Mouse (Mus musculus): ENCODE measurements around the gene AC170998.1. TPM values are rescaled to one million over a fixed set of nuclear protein-coding genes. Genes with fewer than 3 reads are reported as not detected.
A peak's percentile ranks its signal among the peaks of the same experiment; 100 is the strongest.

Gene AC170998.1
- polyA plus RNA-seq, 2 experiments = 0.26 to 1.9 TPM

- 0 out of 2 replicates have a peak, but pooled peaks cover 3% of the 10 kb centered on the region for H3K27me3 ChIP-seq (ENCODE audit: control insufficient read depth, insufficient read depth, low read length)
- H3K9me3 ChIP-seq (ENCODE audit: control insufficient read depth, low read length) = no peaks in the 10 kb centered on the region
- ATAC-seq (ENCODE audit: low FRiP score, low read depth) (no peak), DNase-seq (ENCODE audit: low spot score) (no peak)
- peak within 1 kb of the TSS; percentile 91; the same call in 1 of the 2 replicates for H3K27ac ChIP-seq (replicated peaks; ENCODE audit: low read depth, low read length)
- WGBS = 11% methylated on average over 28 of the region's 40 CpGs
- no peak for TF ChIP-seq POLR2A (IDR thresholded peaks at IDR 0.05; ENCODE audit: borderline replicate concordance, extremely low read depth, insufficient read depth, insufficient read length)
- H3K9ac ChIP-seq (ENCODE audit: low read depth, low read length, severe bottlenecking) = peak within 1 kb of the TSS; percentile 91
- H3K4me1 ChIP-seq (ENCODE audit: control insufficient read depth, insufficient read depth, low read length) = peaks cover 17% of the 10 kb centered on the region
- no peaks in the 10 kb centered on the region for H3K36me3 ChIP-seq (ENCODE audit: control insufficient read depth, insufficient read depth, low read length)
- H3K4me3 ChIP-seq (replicated peaks; ENCODE audit: low read length) = peak within 1 kb of the TSS; percentile 98
- H3K4me2 ChIP-seq (replicated peaks; ENCODE audit: low read depth, low read length, severe bottlenecking) = peak within 1 kb of the TSS; percentile 84
Observed at GRCm38 (mm10) chr17:28689586-28690283, 36.1 kb upstream of the AC170998.1 start, which contains the start of gene Slc26a8. Slc26a8 (minus strand) TSS chr17:28690233.

GRCm38 (mm10) chr17:28690776-28691686, 34.9 kb upstream of the AC170998.1 start, which contains the start of gene Mapk14:
Mapk14 (plus strand) TSS chr17:28691329.
- peak within 1 kb of the TSS; percentile 77 for H3K4me2 ChIP-seq (replicated peaks; ENCODE audit: low read depth, low read length, severe bottlenecking)

GRCm38 (mm10) chr17:28691687-28692340, 34.1 kb upstream of the AC170998.1 start:
- WGBS = under 1% methylated on average over 36 of the region's 53 CpGs
- peaks cover 17% of the 10 kb centered on the region for H3K4me1 ChIP-seq (ENCODE audit: control insufficient read depth, insufficient read depth, low read length)
- peak overlapping the region; percentile 77 for H3K4me2 ChIP-seq (replicated peaks; ENCODE audit: low read depth, low read length, severe bottlenecking)
- no peak for TF ChIP-seq POLR2A (IDR thresholded peaks at IDR 0.05; ENCODE audit: borderline replicate concordance, extremely low read depth, insufficient read depth, insufficient read length)
- H3K36me3 ChIP-seq (ENCODE audit: control insufficient read depth, insufficient read depth, low read length) = no peaks in the 10 kb centered on the region
- H3K27me3 ChIP-seq (ENCODE audit: control insufficient read depth, insufficient read depth, low read length) = 0 out of 2 replicates have a peak, but pooled peaks cover 3% of the 10 kb centered on the region
- H3K4me3 ChIP-seq (replicated peaks; ENCODE audit: low read length) = peak overlapping the region; percentile 98
- no peaks in the 10 kb centered on the region for H3K9me3 ChIP-seq (ENCODE audit: control insufficient read depth, low read length)
- peak overlapping the region; percentile 91 for H3K27ac ChIP-seq (replicated peaks; ENCODE audit: low read depth, low read length)
- no peak for DNase-seq (ENCODE audit: low spot score)
- peak; percentile 20 for ATAC-seq (ENCODE audit: low FRiP score, low read depth)
- H3K9ac ChIP-seq (ENCODE audit: low read depth, low read length, severe bottlenecking) = peak overlapping the region; percentile 91

More at GRCm38 (mm10) chr17:28690776-28691686, 34.9 kb upstream of the AC170998.1 start, which contains the start of gene Mapk14:
- Histone ChIP-seq H3K9me3 (ENCODE audit: control insufficient read depth, low read length) (no peaks in the 10 kb centered on the region), H3K27ac (replicated peaks; ENCODE audit: low read depth, low read length) (peak within 1 kb of the TSS; percentile 91), H3K27me3 (ENCODE audit: control insufficient read depth, insufficient read depth, low read length) (0 out of 2 replicates have a peak, but pooled peaks cover 3% of the 10 kb centered on the region), H3K4me3 (replicated peaks; ENCODE audit: low read length) (peak within 1 kb of the TSS; percentile 98), H3K9ac (ENCODE audit: low read depth, low read length, severe bottlenecking) (peak within 1 kb of the TSS; percentile 91), H3K36me3 (ENCODE audit: control insufficient read depth, insufficient read depth, low read length) (no peaks in the 10 kb centered on the region), H3K4me1 (ENCODE audit: control insufficient read depth, insufficient read depth, low read length) (peaks cover 17% of the 10 kb centered on the region)
- peak; percentile 98 for DNase-seq (ENCODE audit: low spot score)
- WGBS = 1% methylated on average over 62 of the region's 86 CpGs
- TF ChIP-seq POLR2A (IDR thresholded peaks at IDR 0.05; ENCODE audit: borderline replicate concordance, extremely low read depth, insufficient read depth, insufficient read length) = peak; percentile 96
- peak; percentile 93 for ATAC-seq (ENCODE audit: low FRiP score, low read depth)

- H3K36me3 ChIP-seq (ENCODE audit: control insufficient read depth, insufficient read depth, low read length) = no peaks in the 10 kb centered on the region
- H3K9ac ChIP-seq (ENCODE audit: low read depth, low read length, severe bottlenecking) = peak overlapping the region; percentile 91
- H3K4me1 ChIP-seq (ENCODE audit: control insufficient read depth, insufficient read depth, low read length) = peaks cover 17% of the 10 kb centered on the region
- H3K4me2 ChIP-seq (replicated peaks; ENCODE audit: low read depth, low read length, severe bottlenecking) = peak overlapping the region; percentile 77
- WGBS = under 1% methylated on average over 18 of the region's 18 CpGs
- peak overlapping the region; percentile 91 for H3K27ac ChIP-seq (replicated peaks; ENCODE audit: low read depth, low read length)
- DNase-seq (ENCODE audit: low spot score) (peak; percentile 27), ATAC-seq (ENCODE audit: low FRiP score, low read depth) (no peak)
- H3K4me3 ChIP-seq (replicated peaks; ENCODE audit: low read length) = peak overlapping the region; percentile 98
- no peak for TF ChIP-seq POLR2A (IDR thresholded peaks at IDR 0.05; ENCODE audit: borderline replicate concordance, extremely low read depth, insufficient read depth, insufficient read length)
- 0 out of 2 replicates have a peak, but pooled peaks cover 3% of the 10 kb centered on the region for H3K27me3 ChIP-seq (ENCODE audit: control insufficient read depth, insufficient read depth, low read length)
- no peaks in the 10 kb centered on the region for H3K9me3 ChIP-seq (ENCODE audit: control insufficient read depth, low read length)
Observed at GRCm38 (mm10) chr17:28692341-28692710, 33.6 kb upstream of the AC170998.1 start.
